Mouse (Mus musculus) frontal cortex, postnatal 10 days (tissue): ENCODE measurements around the gene Sulf2.

Experiments
- DNase-seq, 2 experiments: peaks; one replicate each; pipeline ENCODE4 v3.0.0; 2022; ENCODE audit warnings: low spot score in 2 of 2, mixed read lengths in 1 of 2

The Sulf2 gene

GRCm38 (mm10) chr2:166086457-166087233 lies 68.8 kb downstream of the Sulf2 start:
- DNase-seq: no peak

- no peak for DNase-seq
Measured at GRCm38 (mm10) chr2:166085780-166086179, 69.7 kb downstream of the Sulf2 start.

- DNase-seq: peak in 1 of 2 experiments; percentile 62
Measured at GRCm38 (mm10) chr2:166084964-166085363, 70.5 kb downstream of the Sulf2 start.

GRCm38 (mm10) chr2:166084111-166084510 lies 71.4 kb downstream of the Sulf2 start:
- no peak for DNase-seq

GRCm38 (mm10) chr2:166083542-166084031 lies 71.9 kb downstream of the Sulf2 start:
- DNase-seq: no peak

GRCm38 (mm10) chr2:166082661-166083060 lies 72.8 kb downstream of the Sulf2 start:
- DNase-seq: no peak

GRCm38 (mm10) chr2:166082193-166082592 lies 73.3 kb downstream of the Sulf2 start:
- peak in 1 of 2 experiments; percentile 64 for DNase-seq

GRCm38 (mm10) chr2:166080967-166081750 lies 74.3 kb downstream of the Sulf2 start:
- DNase-seq: no peak

- no peak for DNase-seq
Measured at GRCm38 (mm10) chr2:166079961-166080885, 75.2 kb downstream of the Sulf2 start.

- DNase-seq: no peak
Measured at GRCm38 (mm10) chr2:166079231-166079630, 76.2 kb downstream of the Sulf2 start.

GRCm38 (mm10) chr2:166077371-166077770 lies 78.1 kb downstream of the Sulf2 start:
- DNase-seq: no peak

- no peak for DNase-seq
Measured at GRCm38 (mm10) chr2:166074322-166074721, 81.1 kb downstream of the Sulf2 start.

GRCm38 (mm10) chr2:166073082-166073481 lies 82.4 kb downstream of the Sulf2 start:
- no peak for DNase-seq

- DNase-seq: no peak
Measured at GRCm38 (mm10) chr2:166071889-166072288, 83.6 kb downstream of the Sulf2 start.

GRCm38 (mm10) chr2:166071481-166071880 lies 84.0 kb downstream of the Sulf2 start:
- no peak for DNase-seq

GRCm38 (mm10) chr2:166069738-166070137 lies 85.7 kb downstream of the Sulf2 start:
- no peak for DNase-seq

- DNase-seq: no peak
Measured at GRCm38 (mm10) chr2:166069164-166069563, 86.3 kb downstream of the Sulf2 start.

- DNase-seq: no peak
Measured at GRCm38 (mm10) chr2:166068261-166068660, 87.2 kb downstream of the Sulf2 start.

- DNase-seq: no peak
Measured at GRCm38 (mm10) chr2:166066434-166066833, 89.0 kb downstream of the Sulf2 start.

- DNase-seq: no peak
Measured at GRCm38 (mm10) chr2:166062431-166062830, 93.0 kb downstream of the Sulf2 start.

GRCm38 (mm10) chr2:166062008-166062407 lies 93.5 kb downstream of the Sulf2 start:
- no peak for DNase-seq
